Mouse (Mus musculus) spleen, adult 2 months (tissue): Measurements from ENCODE around the gene Lfng.

Experiments used
- CTCF ChIP-seq: fragments of 200-500 bp; IDR thresholded peaks from 2 replicates; pipeline ENCODE4 v1.5.1; 2011; ENCODE audit warnings: mild to moderate bottlenecking, inconsistent platforms; ENCODE audit not compliant: insufficient read depth, insufficient read length, insufficient replicate concordance; ENCODE audit errors: extremely low read depth
- POLR2A ChIP-seq: fragments of 200-500 bp; IDR thresholded peaks from 2 replicates; pipeline ENCODE4 v1.6.1; 2011; ENCODE audit warnings: low read depth, low read length, inconsistent platforms

- TF ChIP-seq CTCF (no peak), POLR2A (no peak)
These were observed 32.2 kb downstream of the Lfng start for GRCm38 (mm10) chr5:140639312-140639711.
